Mouse (Mus musculus): ENCODE results near the gene Tex36. TPM values are rescaled to one million over a fixed set of nuclear protein-coding genes. Genes with fewer than 3 reads are reported as not detected.

The Tex36 gene
- total RNA-seq (2022) = not detected

- DNase-seq = no peak
These were observed at the start of gene Tex36 for GRCm38 (mm10) chr7:133602058-133602457. Tex36 (minus strand) TSS chr7:133602158.

GRCm38 (mm10) chr7:133645716-133646115 lies 43.8 kb upstream of the Tex36 start:
- DNase-seq = no peak

- DNase-seq = no peak
These were observed 36.9 kb upstream of the Tex36 start for GRCm38 (mm10) chr7:133638821-133639220.

GRCm38 (mm10) chr7:133638306-133638705 lies 36.3 kb upstream of the Tex36 start:
- DNase-seq = no peak

DNA sequence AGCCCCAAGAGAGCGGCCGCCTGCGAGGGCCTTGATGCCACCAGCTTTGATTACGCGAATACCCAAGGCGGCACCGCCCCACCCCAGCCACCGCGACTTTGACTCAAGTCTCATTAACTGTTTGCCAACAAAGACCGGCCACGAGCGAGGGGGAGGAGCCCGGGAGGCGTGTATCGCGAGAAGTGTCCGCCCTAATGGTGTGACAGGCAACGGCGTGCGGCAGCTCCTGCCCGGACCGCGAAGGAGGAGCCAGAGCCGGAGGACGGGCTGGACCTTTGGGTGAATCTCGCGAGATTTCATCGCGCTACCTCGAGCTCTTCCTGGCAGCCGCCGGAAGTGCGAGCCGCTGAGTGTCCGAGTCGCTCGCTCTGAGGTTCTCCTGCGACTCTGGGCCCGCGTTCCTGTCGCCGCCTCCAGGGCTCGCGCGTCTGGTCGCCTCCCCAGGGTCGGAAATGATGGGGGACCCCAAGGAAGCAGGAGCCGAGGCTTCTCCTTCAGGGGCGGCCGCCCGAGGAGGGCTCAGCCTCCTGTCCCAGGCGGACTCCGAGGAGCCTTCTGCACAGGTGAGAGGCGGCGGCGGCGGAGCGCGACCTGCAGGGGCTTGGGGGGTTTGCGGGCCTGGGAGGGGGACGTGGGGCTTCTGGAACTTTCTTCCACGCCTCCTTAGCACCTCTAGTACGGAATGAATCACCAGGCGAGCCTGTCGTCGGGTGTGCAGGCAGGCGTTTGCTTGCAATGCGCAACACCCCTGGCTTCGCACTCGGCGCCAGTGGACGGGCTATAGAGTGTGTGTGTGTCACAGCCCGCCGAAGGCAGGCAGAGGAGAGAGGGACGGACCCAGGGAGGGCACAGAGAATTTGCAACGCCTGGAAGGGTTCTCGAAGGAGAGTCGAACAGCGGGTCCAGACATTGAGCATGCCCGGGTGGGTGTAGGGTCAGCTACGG lies 35.7 kb upstream of the Tex36 start, which contains the start of gene Edrf1:
Gene Edrf1, plus strand, starts transcription at position 183 of the 945 bp plus-strand sequence.
- peak; percentile 99 for DNase-seq

- peak; percentile 79 for DNase-seq
These were observed 34.9 kb upstream of the Tex36 start for GRCm38 (mm10) chr7:133636738-133637352.

DNA sequence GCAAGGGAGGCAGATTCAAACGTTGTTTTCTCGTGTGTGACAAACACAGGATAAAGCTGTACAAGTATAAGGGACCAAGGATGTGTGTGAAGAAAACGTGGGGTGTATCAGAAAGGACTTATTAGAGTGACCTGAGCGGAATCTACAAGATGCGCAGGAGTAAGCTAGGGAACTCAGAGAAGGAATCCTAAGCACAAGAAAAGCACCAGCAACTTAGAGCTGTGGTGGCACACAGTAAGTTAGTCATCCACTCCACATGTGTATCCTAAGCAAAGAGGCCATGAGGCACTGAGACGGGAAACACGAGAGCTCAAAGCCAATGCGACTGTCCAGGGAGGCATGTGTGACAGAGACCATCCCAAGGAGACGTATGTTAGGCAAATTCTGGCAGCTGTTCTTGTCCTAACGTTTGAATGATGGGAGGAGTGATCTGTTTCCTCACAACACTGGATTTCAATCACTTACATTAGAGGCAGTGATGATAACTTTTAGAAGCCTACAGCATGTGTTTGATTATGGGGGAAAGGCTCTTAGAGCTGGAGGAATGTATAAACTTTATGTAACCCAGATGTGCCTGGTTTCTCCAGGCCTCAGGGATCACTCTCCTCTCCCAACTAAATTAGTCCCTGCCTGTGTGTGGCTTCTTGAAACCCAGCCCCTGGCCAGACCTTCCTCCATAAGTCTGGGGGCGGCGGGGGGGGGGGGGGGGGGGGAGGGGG lies 33.1 kb upstream of the Tex36 start:
- DNase-seq = no peak

- no peak for DNase-seq
These were observed 30.5 kb upstream of the Tex36 start for GRCm38 (mm10) chr7:133632476-133632875.

DNA sequence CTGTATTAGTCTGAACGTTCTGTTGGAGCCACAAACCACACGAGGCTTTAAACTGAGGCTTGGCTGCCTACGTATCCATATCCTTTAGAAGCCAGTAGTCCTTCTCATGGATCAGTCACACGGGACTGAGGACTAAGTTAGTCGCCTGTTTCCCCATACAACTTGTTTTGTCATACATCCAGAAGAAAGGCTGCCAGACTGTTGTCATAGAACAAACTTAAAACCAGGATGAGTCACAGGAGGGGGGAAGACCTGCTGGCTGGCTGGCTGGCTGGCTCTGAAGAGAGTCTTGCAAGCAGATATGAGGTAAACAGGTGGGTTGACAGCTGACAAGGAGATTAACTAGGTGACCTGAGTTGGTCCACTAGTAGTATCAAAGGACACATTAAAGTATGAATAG lies 28.9 kb upstream of the Tex36 start:
- DNase-seq = no peak

GRCm38 (mm10) chr7:133627184-133627936 lies 25.4 kb upstream of the Tex36 start:
- DNase-seq = no peak

DNA sequence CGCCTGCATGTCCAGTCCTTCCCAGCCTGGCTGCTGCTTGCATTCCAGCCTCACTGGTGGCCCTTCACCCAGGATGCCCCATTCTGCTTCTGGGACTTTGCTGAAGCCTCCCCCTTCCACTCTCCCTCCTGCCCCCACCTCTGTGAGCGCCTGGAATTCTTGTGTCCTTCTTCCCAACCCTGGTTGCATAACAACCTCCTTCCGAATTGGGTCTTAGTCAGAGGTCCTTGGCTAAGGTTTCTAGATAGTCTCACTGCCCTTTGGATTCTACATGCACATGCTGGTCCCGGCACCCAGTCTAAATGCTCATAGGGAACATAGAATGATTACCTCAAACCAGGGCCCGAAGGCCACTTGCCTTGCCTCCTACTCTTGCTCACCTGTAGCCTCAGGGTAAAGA lies 21.3 kb upstream of the Tex36 start:
- DNase-seq = peak; percentile 45

GRCm38 (mm10) chr7:133620721-133621120 lies 18.8 kb upstream of the Tex36 start:
- no peak for DNase-seq

DNA sequence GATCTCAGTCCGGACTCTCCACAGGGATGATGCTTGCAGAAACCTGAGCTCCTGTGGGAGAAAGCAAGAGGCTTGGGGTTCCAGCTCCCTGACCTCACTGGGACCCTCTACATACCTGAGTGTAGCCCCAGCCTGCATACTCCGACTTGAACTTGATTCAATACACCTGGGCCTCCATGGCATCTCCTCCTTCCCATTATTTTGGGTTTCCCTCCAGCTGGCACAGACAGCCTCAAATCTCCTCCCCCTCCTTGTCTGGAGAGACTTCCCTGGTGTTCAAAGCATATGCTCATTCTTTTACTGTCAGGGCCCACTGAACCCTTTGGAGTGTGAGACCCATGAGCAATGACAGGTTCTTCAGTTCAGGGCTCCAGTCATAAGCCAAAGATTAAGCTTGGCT lies 11.0 kb upstream of the Tex36 start:
- no peak for DNase-seq

DNA sequence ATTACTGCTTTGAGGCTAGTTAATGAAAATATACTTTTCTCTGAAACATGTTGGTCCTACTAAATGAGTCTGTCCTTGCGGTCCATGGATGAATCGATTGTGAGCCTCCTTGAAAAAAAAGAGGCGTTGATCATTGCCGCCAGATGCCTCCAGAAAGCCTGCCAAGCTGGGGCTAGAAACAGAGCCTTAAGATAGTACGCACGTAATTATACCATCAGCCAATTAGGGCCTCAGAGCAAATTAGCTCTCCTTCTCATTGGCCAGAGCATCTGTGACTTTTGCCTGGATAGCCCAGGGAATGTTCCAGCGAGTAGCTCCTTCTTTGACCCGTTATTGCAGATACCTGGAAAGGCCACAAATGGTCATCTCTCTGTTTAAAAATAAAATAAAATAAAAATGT lies 7.6 kb upstream of the Tex36 start:
- DNase-seq = no peak

DNA sequence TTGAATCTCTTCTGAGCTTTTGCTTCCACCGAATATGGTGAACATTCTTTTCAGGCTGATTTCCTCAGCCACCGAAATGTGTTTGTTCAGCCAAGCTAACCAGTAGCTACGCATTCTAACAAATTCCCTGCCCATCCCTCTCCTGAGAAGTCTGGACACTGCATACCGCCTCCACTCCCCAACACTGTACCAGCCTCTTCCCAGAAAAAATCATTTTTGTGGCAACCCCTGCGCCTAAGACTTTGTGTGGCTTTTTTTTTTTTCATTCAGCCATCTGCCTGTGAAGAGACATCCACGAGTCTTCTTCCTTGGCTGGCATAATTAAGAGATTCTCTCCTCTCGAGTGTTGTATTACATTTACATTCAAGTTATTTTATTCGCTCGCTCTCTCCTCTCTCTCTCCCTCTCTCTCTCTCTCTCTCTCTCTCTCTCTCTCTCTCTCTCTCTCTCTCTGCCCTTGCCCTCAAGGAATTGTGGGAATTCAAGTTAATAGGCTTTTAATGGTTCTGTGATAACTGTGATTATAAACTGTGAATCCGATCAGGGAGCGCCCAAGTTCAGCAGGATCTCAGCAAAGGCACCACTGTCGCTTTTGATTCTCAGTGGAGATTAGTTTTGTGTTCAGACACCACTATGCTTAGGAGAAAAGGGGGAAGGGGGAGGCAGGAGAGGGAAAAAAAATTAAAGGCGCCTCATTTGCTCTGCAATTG lies 6.8 kb upstream of the Tex36 start:
- no peak for DNase-seq

DNA sequence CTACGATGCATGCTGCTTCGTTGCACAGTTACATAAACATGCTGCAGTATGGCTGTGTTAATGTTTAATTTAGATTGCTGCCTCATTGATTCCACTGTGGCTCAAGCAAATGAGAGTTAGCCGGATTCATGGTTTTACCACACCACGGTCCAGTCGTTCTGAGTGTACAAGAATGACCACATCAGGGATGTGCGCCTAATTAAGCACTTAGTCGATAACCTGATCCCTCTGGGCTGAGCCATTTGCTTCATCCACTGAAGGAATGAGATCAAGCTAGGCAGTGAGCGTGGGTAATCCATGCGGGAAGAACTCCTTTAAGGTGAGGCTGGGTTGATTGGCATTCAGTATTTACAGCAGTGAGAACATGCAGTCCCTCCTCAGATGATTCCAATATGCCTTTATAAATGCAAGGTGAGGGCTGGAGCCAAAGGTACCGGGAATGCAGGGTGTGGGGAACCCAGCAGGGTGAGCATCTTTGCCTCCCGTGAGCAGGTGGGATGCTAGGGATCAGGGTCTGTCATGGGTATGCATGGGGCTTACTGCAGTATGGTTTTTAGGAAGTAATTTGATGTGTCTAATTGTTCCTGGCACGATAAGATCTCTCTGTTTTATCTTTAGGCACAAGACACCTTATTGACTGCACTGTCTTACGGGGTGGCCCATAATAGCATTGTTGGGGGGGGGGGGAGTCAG lies 6.1 kb upstream of the Tex36 start:
- no peak for DNase-seq

GRCm38 (mm10) chr7:133607331-133607730 lies 5.4 kb upstream of the Tex36 start:
- no peak for DNase-seq

DNA sequence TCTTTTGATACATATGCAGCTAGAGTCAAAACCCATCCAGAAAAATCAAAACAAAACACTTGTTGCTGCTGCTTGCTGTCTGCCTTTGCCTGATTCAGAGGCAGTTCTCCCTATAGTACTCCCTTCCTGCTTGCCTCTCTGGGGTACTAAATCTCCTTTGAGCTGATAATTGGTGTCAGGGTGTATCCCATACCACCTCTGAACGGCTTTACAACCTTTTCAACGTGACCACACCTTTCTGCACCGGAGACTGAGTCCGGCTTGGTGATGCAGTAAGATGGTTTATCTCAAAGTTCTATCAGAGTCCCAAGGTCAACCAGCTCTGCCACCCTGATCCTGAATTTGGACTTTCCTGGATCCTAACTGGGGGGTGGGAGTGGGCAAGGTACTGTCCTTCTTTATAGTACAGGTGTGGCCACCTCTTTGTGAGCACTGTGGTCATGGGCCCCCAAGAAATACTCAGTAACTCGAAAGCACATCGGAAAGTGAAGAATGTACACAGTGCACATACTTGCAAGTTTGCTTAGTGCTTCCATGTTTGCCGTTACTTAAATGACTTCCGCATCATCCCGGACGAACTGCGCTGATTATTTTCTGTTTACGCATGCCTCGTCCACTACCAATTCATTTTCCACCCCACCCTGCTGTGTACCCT lies 2.6 kb upstream of the Tex36 start:
- no peak for DNase-seq

- DNase-seq = no peak
These were observed 1.2 kb upstream of the Tex36 start for GRCm38 (mm10) chr7:133603156-133603555.

- no peak for DNase-seq
These were observed 1.4 kb downstream of the Tex36 start for GRCm38 (mm10) chr7:133600558-133600957.

DNA sequence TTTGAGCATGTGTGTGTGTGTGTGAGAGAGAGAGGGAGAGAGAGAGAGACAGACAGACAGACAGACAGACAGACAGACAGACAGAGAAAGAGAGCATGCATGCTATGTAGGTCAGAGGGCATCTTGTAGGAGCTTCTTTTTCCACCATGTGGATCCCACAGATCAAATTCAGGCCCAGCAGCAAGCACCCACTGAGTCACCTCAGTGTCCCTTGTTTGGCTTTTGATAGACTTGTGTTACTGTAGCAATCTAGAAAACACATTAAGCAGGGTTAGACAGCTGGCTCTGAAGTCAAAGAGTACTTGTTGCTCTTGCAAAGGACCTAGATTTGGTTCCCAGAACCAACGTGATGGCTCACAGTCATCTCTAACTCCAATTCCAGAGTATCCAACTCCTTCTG lies 10.2 kb downstream of the Tex36 start:
- DNase-seq = no peak

All from adrenal gland, adult 8-10 months (tissue).